Mouse (Mus musculus) brain, embryonic 14.5 days (tissue): Measurements from ENCODE around the gene Dnlz.

Experiments used
- CTCF ChIP-seq: fragments of 200-500 bp; IDR thresholded peaks from 2 replicates; pipeline ENCODE4 v1.5.1; 2012; ENCODE audit warnings: inconsistent platforms, mild to moderate bottlenecking, moderate library complexity, borderline replicate concordance; ENCODE audit not compliant: insufficient read depth, insufficient read length; ENCODE audit errors: extremely low read depth
- POLR2A ChIP-seq: fragments of 200-500 bp; IDR thresholded peaks from 2 replicates; pipeline ENCODE4 v1.6.1; 2012; ENCODE audit warnings: mild to moderate bottlenecking, inconsistent platforms, borderline replicate concordance; ENCODE audit not compliant: poor library complexity, insufficient read depth, insufficient read length, severe bottlenecking; ENCODE audit errors: extremely low read depth

DNA sequence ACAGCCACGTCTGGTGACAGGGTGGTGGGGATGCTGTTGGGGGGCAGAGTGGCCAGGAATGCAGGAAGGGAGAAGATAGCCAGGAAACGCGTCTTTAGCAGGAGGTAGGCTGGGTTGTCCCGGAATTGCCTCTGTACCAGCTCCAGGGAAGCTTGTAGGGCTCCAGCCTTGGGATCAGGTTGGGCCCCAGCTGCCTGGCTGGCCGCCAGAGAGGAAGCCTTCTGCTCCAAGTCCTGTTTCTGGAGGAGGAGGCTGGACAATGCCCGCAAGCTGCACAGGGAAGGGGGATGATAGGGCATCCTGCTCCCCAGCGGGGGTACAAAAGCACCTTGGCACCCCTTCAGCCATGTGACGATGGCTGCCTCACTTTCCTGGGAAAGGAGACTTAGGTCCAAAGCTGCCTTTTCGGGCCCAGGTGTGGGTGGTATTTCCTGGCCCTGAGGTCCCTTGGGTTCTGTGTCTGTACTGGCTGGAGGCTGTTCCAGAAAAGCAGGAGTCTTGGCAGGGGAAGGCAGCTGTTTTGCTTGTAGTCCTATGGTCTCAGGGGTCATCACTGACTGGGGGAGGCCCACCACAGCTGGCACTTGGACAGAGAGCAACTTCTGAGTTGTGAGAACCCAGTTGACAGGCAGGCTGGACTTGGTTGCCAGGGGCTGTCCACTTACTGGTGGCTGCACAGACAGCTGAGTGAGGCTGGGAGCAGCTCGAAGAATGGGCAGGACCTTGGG is 13.0 kb upstream of the Dnlz start:
- TF ChIP-seq POLR2A, result no peak
- no peak for TF ChIP-seq CTCF
